Mouse (Mus musculus) lung, embryonic 14.5 days (tissue): ENCODE results near the gene Lpar5. TPM values are rescaled to one million over a fixed set of nuclear protein-coding genes. Genes with fewer than 3 reads are reported as not detected.
A peak's percentile ranks its signal among the peaks of the same experiment; 100 is the strongest.
"Not testable (repeated sequence)": the region's sequence is repeated elsewhere in the genome, so short reads cannot be mapped to it uniquely, and the experiment has no call there.

ENCODE experiments used
- ATAC-seq: fragments of 200-750 bp; cut with Nextera tagmentation; 2 replicates; pipeline ENCODE4 v1.8.0; 2017; ENCODE audit warnings: mild to moderate bottlenecking, moderate TSS enrichment, moderate library complexity; ENCODE audit not compliant: insufficient read depth
- DNase-seq: peaks from one replicate; pipeline ENCODE4 v3.0.0-alpha.2; 2015
- H3K27ac ChIP-seq: fragments of 300-500 bp; sonication (generic); 2 replicates; pipeline ENCODE4 v1.5.1; 2014; ENCODE audit warnings: low read depth, mild to moderate bottlenecking, moderate library complexity
- H3K27me3 ChIP-seq: fragments of 300-500 bp; sonication (generic); 2 replicates; pipeline ENCODE4 v1.6.1; 2014; ENCODE audit warnings: low read length, control low read depth; ENCODE audit not compliant: insufficient read depth
- H3K36me3 ChIP-seq: fragments of 300-500 bp; sonication (generic); 2 replicates; pipeline ENCODE4 v1.6.1; 2014; ENCODE audit warnings: control low read depth; ENCODE audit not compliant: insufficient read depth
- H3K4me1 ChIP-seq: fragments of 300-500 bp; sonication (generic); 2 replicates; pipeline ENCODE4 v1.6.1; 2014; ENCODE audit warnings: antibody characterized with exemption, control low read depth; ENCODE audit not compliant: insufficient read depth
- H3K4me2 ChIP-seq: fragments of 300-500 bp; sonication (generic); 2 replicates; pipeline ENCODE4 v1.6.1; 2014; ENCODE audit warnings: mild to moderate bottlenecking
- H3K4me3 ChIP-seq: fragments of 300-500 bp; sonication (generic); 2 replicates; pipeline ENCODE4 v1.5.1; 2014; ENCODE audit warnings: low read depth, low read length
- H3K9ac ChIP-seq: fragments of 300-500 bp; sonication (generic); 2 replicates; pipeline ENCODE4 v1.6.1; 2014
- H3K9me3 ChIP-seq: fragments of 300-500 bp; sonication (generic); 2 replicates; pipeline ENCODE4 v1.6.1; 2016; ENCODE audit warnings: low read depth, low read length, control low read depth
- CTCF ChIP-seq: IDR thresholded peaks from 2 replicates; pipeline ENCODE4 v1.5.1; 2016; ENCODE audit warnings: antibody characterized with exemption, low read depth
- WGBS: fragments of 180-500 bp; shearing (Covaris S2); extraction: QIAGEN DNeasy Blood & Tissue Kit; methylation state at CpG from one replicate; pipeline ENCODE4 v1.1.7; 2014; 5-methylcytosine and 5-hydroxymethylcytosine counted together
- polyA plus RNA-seq: library from polyadenylated mRNA; unstranded; fragments of >200 nt; fragmentation: Nextera tagmentation; extraction: Ambion mirVana; gene quantifications from 2 replicates; pipeline ENCODE4 v1.2.1, GENCODE M21; 2014

The Lpar5 gene
- polyA plus RNA-seq, 1 experiment from 2014 or later, result 0.49 TPM

GRCm38 (mm10) chr6:125063906-125064305 is 3.8 kb upstream of the Lpar5 start:
- H3K36me3 ChIP-seq, result no peaks in the 10 kb centered on the region
- H3K27ac ChIP-seq, result no peak overlapping the region
- H3K27me3 ChIP-seq, result no peaks in the 10 kb centered on the region
- H3K9me3 ChIP-seq, result no peaks in the 10 kb centered on the region
- no peak overlapping the region for H3K9ac ChIP-seq
- no peak for DNase-seq
- no peak overlapping the region for H3K4me2 ChIP-seq
- no peak overlapping the region for H3K4me3 ChIP-seq
- no peak for ATAC-seq
- 73% methylated on average over 6 of the region's 6 CpGs for WGBS
- H3K4me1 ChIP-seq, result 0 out of 2 replicates have a peak, but pooled peaks cover 1% of the 10 kb centered on the region
- TF ChIP-seq CTCF, result no peak

- H3K27me3 ChIP-seq, H3K4me1 ChIP-seq, H3K27ac ChIP-seq, H3K4me3 ChIP-seq, H3K9ac ChIP-seq, DNase-seq, H3K4me2 ChIP-seq, ATAC-seq, H3K9me3 ChIP-seq, H3K36me3 ChIP-seq: not testable (repeated sequence)
- WGBS, result no CpG with 5 or more reads among the region's 1 CpGs
Observed at GRCm38 (mm10) chr6:125065223-125065622, 2.5 kb upstream of the Lpar5 start.

GRCm38 (mm10) chr6:125071170-125071895 is 3.6 kb downstream of the Lpar5 start:
- Histone ChIP-seq H3K36me3 (no peaks in the 10 kb centered on the region), H3K4me3 (no peak overlapping the region), H3K27ac (peak overlapping the region; percentile 76), H3K4me2 (no peak overlapping the region), H3K9me3 (no peaks in the 10 kb centered on the region), H3K27me3 (no peaks in the 10 kb centered on the region), H3K9ac (no peak overlapping the region), H3K4me1 (0 out of 2 replicates have a peak, but pooled peaks cover 4% of the 10 kb centered on the region)
- DNase-seq (no peak), ATAC-seq (peak; percentile 48; the same call in 1 of the 2 replicates)
- WGBS, result 77% methylated on average over 18 of the region's 18 CpGs
- TF ChIP-seq CTCF, result no peak

GRCm38 (mm10) chr6:125071896-125072279 is 4.2 kb downstream of the Lpar5 start:
- no peak overlapping the region for H3K9ac ChIP-seq
- peak overlapping the region; percentile 76 for H3K27ac ChIP-seq
- no peak overlapping the region for H3K4me3 ChIP-seq
- no peaks in the 10 kb centered on the region for H3K36me3 ChIP-seq
- WGBS, result 17% methylated on average over 2 of the region's 2 CpGs
- no peaks in the 10 kb centered on the region for H3K9me3 ChIP-seq
- DNase-seq (peak; percentile 71), ATAC-seq (peak; percentile 67)
- 0 out of 2 replicates have a peak, but pooled peaks cover 4% of the 10 kb centered on the region for H3K4me1 ChIP-seq
- H3K4me2 ChIP-seq, result no peak overlapping the region
- no peaks in the 10 kb centered on the region for H3K27me3 ChIP-seq
- no peak for TF ChIP-seq CTCF

GRCm38 (mm10) chr6:125073825-125074224 is 6.1 kb downstream of the Lpar5 start:
- no peaks in the 10 kb centered on the region for H3K9me3 ChIP-seq
- WGBS, result 61% methylated on average over 8 of the region's 8 CpGs
- H3K27me3 ChIP-seq, result no peaks in the 10 kb centered on the region
- no peak for TF ChIP-seq CTCF
- no peak overlapping the region for H3K9ac ChIP-seq
- H3K27ac ChIP-seq, result no peak overlapping the region
- no peak overlapping the region for H3K4me2 ChIP-seq
- H3K36me3 ChIP-seq, result no peaks in the 10 kb centered on the region
- DNase-seq, result no peak
- H3K4me1 ChIP-seq, result 0 out of 2 replicates have a peak, but pooled peaks cover 4% of the 10 kb centered on the region
- H3K4me3 ChIP-seq, result no peak overlapping the region
- ATAC-seq, result no peak

- DNase-seq (no peak), ATAC-seq (peak; percentile 36)
- Histone ChIP-seq H3K4me2 (peak overlapping the region; percentile 85), H3K27me3 (no peaks in the 10 kb centered on the region), H3K9me3 (no peaks in the 10 kb centered on the region), H3K4me1 (peaks cover 5% of the 10 kb centered on the region; the same call in 1 of the 2 replicates), H3K27ac (peak overlapping the region; percentile 79; the same call in 1 of the 2 replicates), H3K9ac (peak overlapping the region; percentile 62), H3K36me3 (no peaks in the 10 kb centered on the region), H3K4me3 (peak overlapping the region; percentile 42)
- 23% methylated on average over 25 of the region's 25 CpGs for WGBS
- no peak for TF ChIP-seq CTCF
Observed at GRCm38 (mm10) chr6:125081394-125081793, 13.7 kb downstream of the Lpar5 start.

GRCm38 (mm10) chr6:125081797-125082560 is 14.3 kb downstream of the Lpar5 start:
- peak overlapping the region; percentile 85 for H3K4me2 ChIP-seq
- peak overlapping the region; percentile 79; the same call in 1 of the 2 replicates for H3K27ac ChIP-seq
- DNase-seq, result peak; percentile 99
- H3K27me3 ChIP-seq, result no peaks in the 10 kb centered on the region
- TF ChIP-seq CTCF, result peak; percentile 97
- no peaks in the 10 kb centered on the region for H3K36me3 ChIP-seq
- peak; percentile 84 for ATAC-seq
- no peaks in the 10 kb centered on the region for H3K9me3 ChIP-seq
- peak overlapping the region; percentile 42 for H3K4me3 ChIP-seq
- H3K9ac ChIP-seq, result peak overlapping the region; percentile 62
- H3K4me1 ChIP-seq, result peaks cover 5% of the 10 kb centered on the region; the same call in 1 of the 2 replicates
- WGBS, result 20% methylated on average over 45 of the region's 45 CpGs
